Mouse (Mus musculus): ENCODE data around the gene Idh1.

- TF ChIP-seq FLI1 (IDR thresholded peaks at IDR 0.05; ENCODE audit: low read length) (no peak), GATA1 (IDR thresholded peaks at IDR 0.05; ENCODE audit: borderline replicate concordance, low read length) (no peak)
Observed at GRCm38 (mm10) chr1:65154814-65155213, 31.5 kb downstream of the Idh1 start.
